8 mouse cellular contexts compared by ENCODE assay signal in the genomic region with DNA sequence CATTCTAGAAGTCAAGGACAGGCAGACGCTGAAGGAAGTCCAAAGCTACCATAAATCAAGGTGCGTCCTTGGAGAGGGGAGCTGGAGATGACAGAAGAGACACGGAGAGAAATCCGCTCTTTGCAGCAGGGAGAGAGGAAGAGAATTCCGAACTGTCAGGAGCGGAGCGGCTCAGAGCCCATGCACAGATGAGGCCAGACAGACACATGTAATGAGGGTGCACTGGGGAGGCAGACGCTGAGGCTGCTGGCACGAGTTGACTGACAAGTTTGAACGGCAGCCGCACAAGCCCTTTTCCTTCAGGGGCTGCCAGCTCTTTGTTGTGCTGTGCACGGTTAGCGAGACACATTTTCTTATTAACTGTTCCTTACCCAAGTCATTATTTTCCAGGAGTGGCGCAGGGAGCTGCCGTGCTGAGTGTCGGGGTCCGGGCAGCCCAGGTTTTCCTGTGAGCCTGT. TPM values are rescaled to one million over a fixed set of nuclear protein-coding genes. Genes with fewer than 3 reads are reported as not detected.
A peak's percentile ranks its signal among the peaks of the same experiment; 100 is the strongest.
DNase-seq lines count a peak whose midpoint lies in the region; ATAC-seq and TF ChIP-seq lines count a peak whose summit lies in the region.

A gene (minus strand): TSS at position 448 of the 458 bp plus-strand sequence.

- DNase-seq in ZHBTc4 (ENCODE audit: low read depth, low spot score), result peak; percentile 55
- peak; percentile 56 for DNase-seq in gastrocnemius, postnatal 10 days
- DNase-seq in hindbrain, embryonic 14.5 days (ENCODE audit: low spot score), result peak; percentile 61
- peak; percentile 45 to 61 for DNase-seq in left cerebral cortex, adult 2 months (ENCODE audit: extremely low spot score in 1 of 2, low spot score in 2 of 2)
- DNase-seq in lung, postnatal 25 days (ENCODE audit: low spot score), result peak; percentile 64
- DNase-seq in right cerebral cortex, postnatal 14 days, result peak; percentile 43
- DNase-seq in spleen, postnatal 36 days (ENCODE audit: low spot score in 2 of 2), result no peak

- intact Hi-C loops in left cerebral cortex, adult 2 months (cut with DNase I), result loop anchor here (1.0 to 5.0 kb wide), 3 partner anchors 17 to 94 kb away; no protein-coding TSS in a partner anchor

- peak; percentile 91 for ATAC-seq in hindbrain, embryonic 14.5 days (ENCODE audit: low FRiP score)

- TF ChIP-seq CTCF in cortical plate, adult 2 months (IDR thresholded peaks at IDR 0.05; ENCODE audit: extremely low read depth, insufficient read depth, low read length), result no peak
- TF ChIP-seq CTCF in left cerebral cortex, adult 2 months (IDR thresholded peaks at IDR 0.05), result no peak

- H3K27ac ChIP-seq in cortical plate, adult 2 months (ENCODE audit: insufficient read depth, low read length), result peak within 1 kb of the TSS; percentile 11
- H3K27ac ChIP-seq in hindbrain, embryonic 14.5 days, result peak within 1 kb of the TSS; percentile 72
- peak within 1 kb of the TSS; percentile 92 for H3K27ac ChIP-seq in left cerebral cortex, adult 2 months

- TF ChIP-seq POLR2A in cortical plate, adult 2 months (IDR thresholded peaks at IDR 0.05; ENCODE audit: extremely low read depth, insufficient read depth, low read length), result peak; percentile 63

- no peaks in the 10 kb centered on the region; the same call in 1 of the 2 replicates for H3K4me1 ChIP-seq in cortical plate, adult 2 months (ENCODE audit: control insufficient read depth, insufficient read depth, low read length)
- H3K4me1 ChIP-seq in hindbrain, embryonic 14.5 days (replicated peaks; ENCODE audit: control insufficient read depth, insufficient read depth, low read length), result peaks cover 8% of the 10 kb centered on the region; the same call in 1 of the 2 replicates

- H3K4me2 ChIP-seq in hindbrain, embryonic 14.5 days (replicated peaks), result peak within 1 kb of the TSS; percentile 58

- no peaks in the 10 kb centered on the region for H3K9me3 ChIP-seq in hindbrain, embryonic 14.5 days (ENCODE audit: control insufficient read depth, low read length)

- peak within 1 kb of the TSS; percentile 63 for H3K4me3 ChIP-seq in cortical plate, adult 2 months (ENCODE audit: insufficient read depth, low read length)
- peak within 1 kb of the TSS; percentile 39 for H3K4me3 ChIP-seq in hindbrain, embryonic 14.5 days (replicated peaks; ENCODE audit: low read length)
- H3K4me3 ChIP-seq in left cerebral cortex, adult 2 months, result peak within 1 kb of the TSS; percentile 58

- H3K27me3 ChIP-seq in hindbrain, embryonic 14.5 days (ENCODE audit: control insufficient read depth, insufficient read depth, low read length), result no peaks in the 10 kb centered on the region

- no peaks in the 10 kb centered on the region for H3K36me3 ChIP-seq in hindbrain, embryonic 14.5 days (replicated peaks; ENCODE audit: control insufficient read depth, insufficient read depth)

- 3% methylated on average over 17 of the region's 17 CpGs for WGBS in hindbrain, embryonic 14.5 days

- H3K9ac ChIP-seq in hindbrain, embryonic 14.5 days, result peak within 1 kb of the TSS; percentile 65

RNA-seq across cellular contexts. Expression of the gene that starts here (rescaled TPM):
- 9.4 and 10.5 TPM in 2 replicates for polyA plus RNA-seq in cortical plate, adult 2 months (2012; rRNA removed)
- total RNA-seq in gastrocnemius, postnatal 10 days (2021), result 10 to 100 TPM; 31.0 to 39.0 TPM
- 9.5 and 11.2 TPM in 2 replicates for polyA plus RNA-seq in hindbrain, embryonic 14.5 days (2014; fragmentation: Nextera tagmentation; extraction: Ambion mirVana)
- 10 to 100 TPM; 21.6 to 23.6 TPM for total RNA-seq in left cerebral cortex, adult 2 months (2021)

Comparison
In these comparisons a context has a peak if more than half of its experiments do, and no peak if none do; other contexts are left out.
1. DNase-seq: peak in ZHBTc4 (single experiment), gastrocnemius, postnatal 10 days (single experiment), hindbrain, embryonic 14.5 days (single experiment), left cerebral cortex, adult 2 months (2 of 2), lung, postnatal 25 days (single experiment) and right cerebral cortex, postnatal 14 days (single experiment); none in spleen, postnatal 36 days (0 of 2).
2. H3K27ac ChIP-seq: peak in every context shown above with its lines; median percentile 92 in left cerebral cortex, adult 2 months; 72 in hindbrain, embryonic 14.5 days; 11 in cortical plate, adult 2 months.
3. Peak in every context shown above with its lines, with median percentiles within 50 percentile points of each other: H3K4me3 ChIP-seq.